Mouse (Mus musculus): ENCODE measurements around the gene Hspa1l.

DNA sequence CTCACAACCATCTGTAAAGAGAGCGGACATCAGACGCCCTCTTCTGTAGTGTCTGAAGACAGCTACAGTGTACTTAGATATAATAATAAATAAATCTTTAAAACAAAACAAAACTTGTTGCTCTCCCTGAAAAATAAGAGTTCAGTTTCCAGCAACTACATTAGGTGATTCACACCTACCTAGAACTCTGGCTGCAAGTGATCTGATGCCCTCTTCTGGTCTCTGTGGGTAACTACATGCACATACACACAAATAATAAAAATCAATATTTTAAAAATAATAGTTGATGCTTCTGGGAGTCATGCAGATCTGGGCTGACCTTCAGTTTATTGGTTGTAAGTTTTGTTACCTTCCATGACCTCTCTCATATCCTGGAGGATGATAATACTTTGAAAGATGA, 11.7 kb downstream of the Hspa1l start:
- no peak for TF ChIP-seq CTCF (IDR thresholded peaks at IDR 0.05; ENCODE audit: low read depth, low read length)
- no peak for TF ChIP-seq POLR2A (IDR thresholded peaks at IDR 0.05; ENCODE audit: borderline replicate concordance, low read depth, low read length)

Data from bone marrow macrophage, adult 2 months (primary cell).